Mouse (Mus musculus) limb, embryonic 14.5 days (tissue): ENCODE results near the gene Fem1b. TPM values are rescaled to one million over a fixed set of nuclear protein-coding genes. Genes with fewer than 3 reads are reported as not detected.
A peak's percentile ranks its signal among the peaks of the same experiment; 100 is the strongest.

Experiments used
- ATAC-seq: fragments of 200-750 bp; cut with Nextera tagmentation; 2 replicates; pipeline ENCODE4 v1.8.0; 2017; ENCODE audit warnings: low read depth, moderate number of reproducible peaks, moderate TSS enrichment; ENCODE audit not compliant: low FRiP score
- DNase-seq: peaks from one replicate; pipeline ENCODE4 v3.0.0-alpha.2; 2015; ENCODE audit warnings: low spot score
- H3K27ac ChIP-seq: fragments of 300-500 bp; sonication (generic); replicated peaks from 2 replicates; pipeline ENCODE4 v1.5.1; 2014; ENCODE audit warnings: low read depth, mild to moderate bottlenecking, low read length, moderate library complexity, mixed read lengths
- H3K27me3 ChIP-seq: fragments of 300-500 bp; sonication (generic); 2 replicates; pipeline ENCODE4 v1.6.1; 2014; ENCODE audit warnings: low read length, mixed read lengths; ENCODE audit not compliant: control insufficient read depth, insufficient read depth
- H3K36me3 ChIP-seq: fragments of 300-500 bp; sonication (generic); 2 replicates; pipeline ENCODE4 v1.6.1; 2014; ENCODE audit warnings: mild to moderate bottlenecking, low read length, moderate library complexity, mixed read lengths; ENCODE audit not compliant: control insufficient read depth, insufficient read depth
- H3K4me1 ChIP-seq: fragments of 300-500 bp; sonication (generic); 2 replicates; pipeline ENCODE4 v1.6.1; 2014; ENCODE audit warnings: antibody characterized with exemption, low read length, mixed read lengths; ENCODE audit not compliant: control insufficient read depth, insufficient read depth
- H3K4me2 ChIP-seq: fragments of 300-500 bp; sonication (generic); replicated peaks from 2 replicates; pipeline ENCODE4 v1.6.1; 2014; ENCODE audit warnings: low read depth, mild to moderate bottlenecking, low read length, moderate library complexity; ENCODE audit not compliant: severe bottlenecking
- H3K4me3 ChIP-seq: fragments of 300-500 bp; sonication (generic); replicated peaks from 2 replicates; pipeline ENCODE4 v1.5.1; 2014; ENCODE audit warnings: low read length
- H3K9ac ChIP-seq: fragments of 300-500 bp; sonication (generic); 2 replicates; pipeline ENCODE4 v1.6.1; 2014; ENCODE audit warnings: mild to moderate bottlenecking, low read depth, low read length, moderate library complexity; ENCODE audit not compliant: severe bottlenecking
- H3K9me3 ChIP-seq: fragments of 300-500 bp; sonication (generic); 2 replicates; pipeline ENCODE4 v1.6.1; 2016; ENCODE audit warnings: low read length; ENCODE audit not compliant: control insufficient read depth
- POLR2A ChIP-seq: fragments of 200-500 bp; IDR thresholded peaks from 2 replicates; pipeline ENCODE4 v1.8.0; 2012; ENCODE audit warnings: inconsistent platforms, mild to moderate bottlenecking, moderate library complexity, borderline replicate concordance; ENCODE audit not compliant: insufficient read depth, insufficient read length; ENCODE audit errors: extremely low read depth
- WGBS: fragments of 180-500 bp; shearing (Covaris S2); extraction: QIAGEN DNeasy Blood & Tissue Kit; methylation state at CpG from one replicate; pipeline ENCODE4 v1.1.7; 2014; 5-methylcytosine and 5-hydroxymethylcytosine counted together
- polyA plus RNA-seq, 2 experiments: library from polyadenylated mRNA; depleted of rRNA in 1 of 2; stranded (reverse) in 1 of 2; unstranded in 1 of 2; fragments of >200 nt; fragmentation: Nextera tagmentation in 1 of 2; extraction: Ambion mirVana in 1 of 2; gene quantifications; 2 replicates each; pipeline versions ENCODE4 v1.2.1 to v1.2.3; 2012 to 2014

Fem1b gene
- polyA plus RNA-seq, 2 experiments = 20.7 to 31.4 TPM

- ATAC-seq (no peak), DNase-seq (no peak)
- TF ChIP-seq POLR2A = no peak
- Histone ChIP-seq H3K9ac (no peak overlapping the region), H3K4me3 (no peak overlapping the region), H3K36me3 (no peaks in the 10 kb centered on the region), H3K9me3 (no peaks in the 10 kb centered on the region), H3K4me2 (0 out of 2 replicates have a peak overlapping the region, but pooled peaks have one; percentile 92), H3K27me3 (no peaks in the 10 kb centered on the region), H3K27ac (0 out of 2 replicates have a peak overlapping the region, but pooled peaks have one; percentile 2), H3K4me1 (peaks cover 8% of the 10 kb centered on the region; the same call in 1 of the 2 replicates)
- 41% methylated on average over 3 of the region's 3 CpGs for WGBS
Measured at GRCm38 (mm10) chr9:62837611-62838010, 25.9 kb upstream of the Fem1b start.

GRCm38 (mm10) chr9:62835705-62836446 is 24.1 kb upstream of the Fem1b start:
- no peaks in the 10 kb centered on the region for H3K27me3 ChIP-seq
- no peaks in the 10 kb centered on the region for H3K9me3 ChIP-seq
- H3K27ac ChIP-seq = no peak overlapping the region
- TF ChIP-seq POLR2A = no peak
- no peak for ATAC-seq
- no peak overlapping the region for H3K4me3 ChIP-seq
- H3K4me1 ChIP-seq = peaks cover 8% of the 10 kb centered on the region; the same call in 1 of the 2 replicates
- H3K9ac ChIP-seq = no peak overlapping the region
- H3K4me2 ChIP-seq = no peak overlapping the region
- no peak for DNase-seq
- 49% methylated on average over 4 of the region's 4 CpGs for WGBS
- no peaks in the 10 kb centered on the region for H3K36me3 ChIP-seq

GRCm38 (mm10) chr9:62834906-62835305 is 23.2 kb upstream of the Fem1b start:
- 84% methylated on average over 5 of the region's 5 CpGs for WGBS
- no peak for DNase-seq

GRCm38 (mm10) chr9:62829877-62830276 is 18.1 kb upstream of the Fem1b start:
- Histone ChIP-seq H3K4me3 (no peak overlapping the region), H3K36me3 (no peaks in the 10 kb centered on the region), H3K27ac (no peak overlapping the region), H3K4me2 (no peak overlapping the region), H3K27me3 (no peaks in the 10 kb centered on the region), H3K9me3 (no peaks in the 10 kb centered on the region), H3K4me1 (peaks cover 15% of the 10 kb centered on the region), H3K9ac (no peak overlapping the region)
- WGBS = 81% methylated on average over 6 of the region's 6 CpGs
- no peak for TF ChIP-seq POLR2A
- no peak for DNase-seq
- no peak for ATAC-seq

More at GRCm38 (mm10) chr9:62834906-62835305, 23.2 kb upstream of the Fem1b start:
- TF ChIP-seq POLR2A = no peak
- no peaks in the 10 kb centered on the region for H3K36me3 ChIP-seq
- H3K4me2 ChIP-seq = no peak overlapping the region
- no peak for ATAC-seq
- peaks cover 7% of the 10 kb centered on the region; the same call in 1 of the 2 replicates for H3K4me1 ChIP-seq
- no peaks in the 10 kb centered on the region for H3K9me3 ChIP-seq
- H3K4me3 ChIP-seq = no peak overlapping the region
- H3K9ac ChIP-seq = no peak overlapping the region
- H3K27me3 ChIP-seq = no peaks in the 10 kb centered on the region
- H3K27ac ChIP-seq = no peak overlapping the region

GRCm38 (mm10) chr9:62828662-62829086 is 16.9 kb upstream of the Fem1b start:
- Histone ChIP-seq H3K4me1 (peaks cover 15% of the 10 kb centered on the region), H3K36me3 (no peaks in the 10 kb centered on the region), H3K9ac (no peak overlapping the region), H3K4me2 (peak overlapping the region; percentile 41), H3K27ac (no peak overlapping the region; the same call in 1 of the 2 replicates), H3K9me3 (no peaks in the 10 kb centered on the region), H3K4me3 (peak overlapping the region; percentile 32), H3K27me3 (no peaks in the 10 kb centered on the region)
- DNase-seq (peak; percentile 95), ATAC-seq (peak; percentile 88)
- no peak for TF ChIP-seq POLR2A
- 0% methylated on average over 18 of the region's 23 CpGs for WGBS
